Mouse (Mus musculus) right cerebral cortex, postnatal 25 days (tissue): ENCODE measurements at regions not wholly inside any gene's neighbourhood (a gene's known extent, or its start where the extent isn't known, plus 50 kb on each side); places are given as distances from the start of the nearest gene placed in this dataset.

ENCODE experiments used
- DNase-seq: peaks from one replicate; pipeline ENCODE4 v3.0.0; 2022

DNA sequence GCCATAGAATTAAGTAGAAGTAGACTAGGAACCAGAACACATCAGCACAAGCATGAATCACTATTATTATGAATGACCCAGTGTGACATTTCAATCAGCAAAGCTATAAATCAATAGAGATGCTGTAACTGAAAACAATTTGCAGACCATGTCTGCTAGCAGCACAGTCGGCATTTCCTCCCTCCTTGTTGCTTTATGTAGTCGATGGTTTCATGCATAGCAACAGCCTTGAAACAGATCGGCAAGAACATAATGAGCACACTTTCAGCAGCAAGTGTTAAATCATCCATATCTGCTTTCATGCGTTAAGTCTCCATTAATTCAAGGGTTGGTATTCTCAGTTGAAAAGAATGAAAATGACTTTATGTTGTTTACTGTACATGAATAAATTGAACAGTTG is 3669.2 kb downstream of the 9330182O14Rik start:
- DNase-seq, result no peak
